Mouse (Mus musculus) forebrain, embryonic 14.5 days (tissue): Measurements from ENCODE around the gene Ears2. TPM values are rescaled to one million over a fixed set of nuclear protein-coding genes. Genes with fewer than 3 reads are reported as not detected.

Experiments
- polyA plus RNA-seq: library from polyadenylated mRNA; unstranded; fragments of >200 nt; fragmentation: Nextera tagmentation; extraction: Ambion mirVana; gene quantifications from 2 replicates; pipeline ENCODE4 v1.2.1, GENCODE M21; 2014

Gene Ears2
- polyA plus RNA-seq, 1 experiment from 2014 or later, result 11.8 TPM

Other genes with a start within 250 kb of the Ears2 start
- 0.09 and 0.20 TPM in 2 replicates for gene Scnn1b, start 202.2 kb downstream of the Ears2 start, polyA plus RNA-seq
- gene Cog7, start 85.6 kb downstream of the Ears2 start, polyA plus RNA-seq, result 7.8 and 11.0 TPM in 2 replicates
- gene Gga2, start 46.0 kb downstream of the Ears2 start, polyA plus RNA-seq, result 28.0 and 32.1 TPM in 2 replicates
- 69.9 and 76.5 TPM in 2 replicates for gene Ubfd1, start 88 bp downstream of the Ears2 start, polyA plus RNA-seq
- 510 and 563 TPM in 2 replicates for gene Ndufab1, start 34.6 kb upstream of the Ears2 start, polyA plus RNA-seq
- 7.2 TPM in 2 replicates for gene Palb2, start 65.7 kb upstream of the Ears2 start, polyA plus RNA-seq
- gene Dctn5, start 65.8 kb upstream of the Ears2 start, polyA plus RNA-seq, result 162 and 166 TPM in 2 replicates
- gene Plk1, start 92.2 kb upstream of the Ears2 start, polyA plus RNA-seq, result 47.7 and 48.4 TPM in 2 replicates
- gene Ern2, start 118.9 kb upstream of the Ears2 start, polyA plus RNA-seq, result 0.33 and 0.42 TPM in 2 replicates
- 0.66 and 0.79 TPM in 2 replicates for gene Chp2, start 152.2 kb upstream of the Ears2 start, polyA plus RNA-seq
- 29.4 and 39.3 TPM in 2 replicates for gene Prkcb, start 221.5 kb upstream of the Ears2 start, polyA plus RNA-seq